Mouse (Mus musculus) heart, embryonic 15.5 days (tissue): ENCODE data around the gene 4930505A04Rik. TPM values are rescaled to one million over a fixed set of nuclear protein-coding genes. Genes with fewer than 3 reads are reported as not detected.

Experiments used
- ATAC-seq: fragments of 200-750 bp; cut with Nextera tagmentation; replicated peaks from 2 replicates; pipeline ENCODE4 v1.8.0; 2017; ENCODE audit warnings: low read depth, moderate TSS enrichment; ENCODE audit not compliant: insufficient number of reproducible peaks, insufficient read depth, low FRiP score
- H3K27ac ChIP-seq: fragments of 300-500 bp; sonication (generic); 2 replicates; pipeline ENCODE4 v1.5.1; 2015; ENCODE audit warnings: mild to moderate bottlenecking, inconsistent platforms
- H3K27me3 ChIP-seq: fragments of 300-500 bp; sonication (generic); 2 replicates; pipeline ENCODE4 v1.6.1; 2015; ENCODE audit warnings: inconsistent platforms
- H3K36me3 ChIP-seq: fragments of 300-500 bp; sonication (generic); 2 replicates; pipeline ENCODE4 v1.6.1; 2015; ENCODE audit warnings: mild to moderate bottlenecking, inconsistent platforms
- H3K4me1 ChIP-seq: fragments of 300-500 bp; sonication (generic); replicated peaks from 2 replicates; pipeline ENCODE4 v1.6.1; 2015; ENCODE audit warnings: inconsistent platforms
- H3K4me2 ChIP-seq: fragments of 300-500 bp; sonication (generic); 2 replicates; pipeline ENCODE4 v1.6.1; 2015; ENCODE audit warnings: inconsistent platforms, mild to moderate bottlenecking, moderate library complexity
- H3K4me3 ChIP-seq: fragments of 300-500 bp; sonication (generic); 2 replicates; pipeline ENCODE4 v1.5.1; 2015; ENCODE audit warnings: mild to moderate bottlenecking, inconsistent platforms
- H3K9ac ChIP-seq: fragments of 300-500 bp; sonication (generic); 2 replicates; pipeline ENCODE4 v1.6.1; 2015; ENCODE audit warnings: mild to moderate bottlenecking, inconsistent platforms
- H3K9me3 ChIP-seq: fragments of 300-500 bp; sonication (generic); replicated peaks from 2 replicates; pipeline ENCODE4 v1.6.1; 2016; ENCODE audit warnings: inconsistent platforms
- WGBS: fragments of 180-500 bp; shearing (Covaris S2); methylation state at CpG from one replicate; pipeline ENCODE4 v1.1.7; 2015; ENCODE audit warnings: mixed read lengths; 5-methylcytosine and 5-hydroxymethylcytosine counted together
- polyA plus RNA-seq: library from polyadenylated mRNA; unstranded; fragments of >200 nt; fragmentation: Nextera tagmentation; extraction: Ambion mirVana; gene quantifications from 2 replicates; pipeline ENCODE4 v1.2.1, GENCODE M21; 2015

4930505A04Rik gene
- polyA plus RNA-seq: 0.14 TPM in 1 of 2 replicates, not detected in the other

DNA sequence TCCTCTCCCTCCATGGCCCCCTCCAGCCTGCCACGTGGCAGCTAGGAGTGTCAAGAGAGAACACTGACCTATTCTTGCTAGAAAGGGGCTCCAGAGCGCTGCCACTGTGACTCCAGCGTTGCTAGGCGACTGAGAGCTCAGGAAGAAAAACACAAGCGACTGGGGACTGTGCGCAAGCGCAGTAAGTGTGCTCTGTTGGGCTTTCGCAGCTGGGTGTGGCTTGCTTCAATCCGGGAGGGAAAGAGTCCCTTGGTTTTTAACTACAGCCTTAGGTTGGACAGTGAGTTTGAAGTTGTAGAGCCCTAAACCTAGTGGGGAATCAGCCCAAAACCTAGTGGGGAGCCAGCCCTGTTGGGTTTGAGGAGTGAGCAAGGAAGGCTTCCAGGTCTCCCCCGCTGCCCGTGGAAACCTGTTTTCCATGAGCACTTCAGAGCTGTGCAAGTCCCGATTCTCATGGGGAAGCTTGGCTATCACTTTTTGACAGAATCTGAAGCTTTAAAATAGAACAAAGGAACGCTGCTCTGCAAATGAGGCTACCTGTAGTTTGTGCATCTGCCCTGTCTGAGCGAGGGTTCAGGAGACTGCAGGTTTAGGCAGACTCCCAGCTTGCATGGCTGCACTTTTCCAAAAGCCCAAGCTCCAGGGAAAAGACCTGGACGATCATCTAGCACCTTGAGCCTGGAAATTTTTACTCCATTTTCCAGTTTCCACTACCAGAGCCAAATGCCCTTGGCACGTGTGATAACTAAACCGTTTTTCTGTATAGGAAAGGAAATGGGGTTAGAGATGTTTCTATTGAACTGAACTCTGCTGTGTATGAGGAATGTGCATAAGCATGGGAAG lies at the start of gene 4930505A04Rik:
Gene 4930505A04Rik, minus strand, starts transcription at position 77 of the 843 bp plus-strand sequence.
- ATAC-seq: peak; percentile 98
- peaks cover 15% of the 10 kb centered on the region for H3K4me1 ChIP-seq
- WGBS: 5% methylated on average over 17 of the region's 17 CpGs
- peak within 1 kb of the TSS; percentile 54 for H3K9ac ChIP-seq
- H3K27me3 ChIP-seq: no peaks in the 10 kb centered on the region
- peak within 1 kb of the TSS; percentile 57 for H3K4me3 ChIP-seq
- no peaks in the 10 kb centered on the region for H3K9me3 ChIP-seq
- H3K27ac ChIP-seq: peak within 1 kb of the TSS; percentile 88
- H3K4me2 ChIP-seq: peak within 1 kb of the TSS; percentile 80
- H3K36me3 ChIP-seq: no peaks in the 10 kb centered on the region

DNA sequence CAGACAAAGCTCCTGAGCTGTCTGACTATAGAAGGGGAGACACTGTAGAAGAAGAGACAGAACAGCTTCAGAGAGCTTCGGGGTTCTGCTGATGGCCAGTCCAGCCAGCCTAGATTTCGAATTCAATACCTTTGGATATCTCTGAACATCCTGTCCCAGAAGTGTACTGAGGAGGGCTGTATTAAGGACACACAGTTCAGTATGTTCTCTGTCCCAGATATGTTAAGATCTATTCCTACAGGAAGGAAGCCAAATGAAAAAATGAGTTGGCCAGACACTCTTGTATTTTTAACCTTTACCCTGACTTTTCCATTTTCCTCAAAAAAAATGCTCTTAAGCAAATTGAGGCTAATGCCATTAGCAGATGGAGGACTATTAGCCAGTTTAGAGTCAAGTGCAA lies 45.5 kb upstream of the 4930505A04Rik start:
- Histone ChIP-seq H3K27me3 (no peaks in the 10 kb centered on the region), H3K9me3 (no peaks in the 10 kb centered on the region), H3K9ac (no peak overlapping the region), H3K4me3 (no peak overlapping the region), H3K4me1 (no peaks in the 10 kb centered on the region), H3K36me3 (no peaks in the 10 kb centered on the region), H3K27ac (no peak overlapping the region), H3K4me2 (no peak overlapping the region)
- 70% methylated on average over 2 of the region's 2 CpGs for WGBS
- no peak for ATAC-seq

DNA sequence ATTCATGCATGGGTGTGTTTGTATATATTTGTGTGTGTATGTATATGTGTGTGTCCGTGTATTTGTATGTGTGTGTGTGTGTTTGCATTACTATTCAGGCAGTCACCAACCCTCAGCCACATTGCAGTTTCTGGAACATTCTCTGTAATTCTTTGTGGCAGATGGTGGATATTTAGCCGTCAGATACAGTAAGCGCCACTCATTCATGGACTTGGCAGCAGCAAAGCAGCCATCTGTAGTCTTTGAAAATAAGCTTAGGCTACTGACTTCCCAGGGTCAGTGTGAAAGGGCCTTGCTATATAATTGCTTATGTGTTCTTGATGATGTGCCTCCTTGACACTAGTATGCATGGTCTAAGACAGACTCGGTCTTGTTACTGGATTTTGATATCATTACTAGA lies 36.6 kb upstream of the 4930505A04Rik start:
- Histone ChIP-seq H3K27me3 (no peaks in the 10 kb centered on the region), H3K4me3 (no peak overlapping the region), H3K27ac (no peak overlapping the region), H3K9me3 (no peaks in the 10 kb centered on the region), H3K4me2 (no peak overlapping the region), H3K36me3 (no peaks in the 10 kb centered on the region), H3K9ac (no peak overlapping the region), H3K4me1 (no peaks in the 10 kb centered on the region)
- no peak for ATAC-seq
- WGBS: 84% methylated on average over 4 of the region's 4 CpGs

DNA sequence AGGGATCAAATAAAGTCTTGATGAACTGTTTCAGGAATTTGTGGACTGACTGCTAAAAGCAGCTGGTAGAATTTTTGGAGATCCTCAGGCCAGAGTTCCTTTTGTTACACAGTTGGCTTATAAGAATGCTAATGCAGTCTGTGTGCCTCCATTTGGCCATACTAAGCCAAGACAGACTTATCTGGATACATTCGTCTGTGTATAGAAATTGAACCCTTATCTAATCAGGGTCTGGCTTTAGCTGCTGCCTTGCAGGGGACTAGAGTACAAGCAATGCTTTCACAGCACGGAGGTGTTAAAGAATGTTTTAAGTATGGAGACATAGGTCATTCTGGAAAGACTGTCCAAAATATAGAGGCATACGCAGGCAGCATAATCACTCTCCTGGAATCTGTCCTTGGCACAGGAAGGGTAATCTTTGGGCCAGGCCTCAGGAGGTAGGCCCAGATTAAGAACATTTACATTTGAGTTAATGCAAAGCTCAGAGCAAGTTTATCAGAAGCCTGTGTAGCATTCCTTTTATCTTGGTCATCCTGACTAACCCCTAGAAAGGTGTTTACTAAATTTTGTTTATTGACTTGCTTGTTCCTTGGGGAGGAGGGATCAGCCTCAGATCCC lies 27.2 kb upstream of the 4930505A04Rik start:
- peak overlapping the region; percentile 60 for H3K27ac ChIP-seq
- 18% methylated on average over 3 of the region's 3 CpGs for WGBS
- no peak overlapping the region for H3K9ac ChIP-seq
- H3K27me3 ChIP-seq: no peaks in the 10 kb centered on the region
- 0 out of 2 replicates have a peak, but pooled peaks cover 12% of the 10 kb centered on the region for H3K9me3 ChIP-seq
- no peak overlapping the region for H3K4me2 ChIP-seq
- H3K36me3 ChIP-seq: no peaks in the 10 kb centered on the region
- peak; percentile 66; the same call in 1 of the 2 replicates for ATAC-seq
- no peak overlapping the region for H3K4me3 ChIP-seq
- no peaks in the 10 kb centered on the region for H3K4me1 ChIP-seq

DNA sequence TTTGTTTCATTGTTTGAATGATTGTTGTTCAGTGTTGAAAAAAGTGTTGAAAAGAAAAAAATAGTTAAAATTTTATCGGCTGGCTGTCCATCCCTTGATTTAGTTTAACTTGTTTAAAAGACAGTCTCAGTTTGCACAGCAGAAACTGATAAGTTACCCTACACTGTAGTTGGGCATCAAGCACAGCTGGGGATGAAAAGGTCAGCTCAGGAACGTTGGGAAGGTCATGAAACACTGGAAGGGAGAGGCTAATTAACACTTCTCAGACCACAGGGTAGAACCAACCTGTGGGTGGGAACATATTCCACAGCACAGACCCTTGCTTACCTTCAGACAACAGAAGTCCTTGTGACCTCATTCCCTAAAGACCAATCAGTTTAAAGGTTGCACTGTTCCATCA lies 25.5 kb upstream of the 4930505A04Rik start:
- Histone ChIP-seq H3K4me2 (no peak overlapping the region), H3K4me3 (no peak overlapping the region), H3K27me3 (no peaks in the 10 kb centered on the region), H3K27ac (no peak overlapping the region), H3K9ac (no peak overlapping the region), H3K9me3 (0 out of 2 replicates have a peak, but pooled peaks cover 12% of the 10 kb centered on the region), H3K36me3 (no peaks in the 10 kb centered on the region), H3K4me1 (no peaks in the 10 kb centered on the region)
- WGBS: 68% methylated on average over 2 of the region's 2 CpGs
- no peak for ATAC-seq

DNA sequence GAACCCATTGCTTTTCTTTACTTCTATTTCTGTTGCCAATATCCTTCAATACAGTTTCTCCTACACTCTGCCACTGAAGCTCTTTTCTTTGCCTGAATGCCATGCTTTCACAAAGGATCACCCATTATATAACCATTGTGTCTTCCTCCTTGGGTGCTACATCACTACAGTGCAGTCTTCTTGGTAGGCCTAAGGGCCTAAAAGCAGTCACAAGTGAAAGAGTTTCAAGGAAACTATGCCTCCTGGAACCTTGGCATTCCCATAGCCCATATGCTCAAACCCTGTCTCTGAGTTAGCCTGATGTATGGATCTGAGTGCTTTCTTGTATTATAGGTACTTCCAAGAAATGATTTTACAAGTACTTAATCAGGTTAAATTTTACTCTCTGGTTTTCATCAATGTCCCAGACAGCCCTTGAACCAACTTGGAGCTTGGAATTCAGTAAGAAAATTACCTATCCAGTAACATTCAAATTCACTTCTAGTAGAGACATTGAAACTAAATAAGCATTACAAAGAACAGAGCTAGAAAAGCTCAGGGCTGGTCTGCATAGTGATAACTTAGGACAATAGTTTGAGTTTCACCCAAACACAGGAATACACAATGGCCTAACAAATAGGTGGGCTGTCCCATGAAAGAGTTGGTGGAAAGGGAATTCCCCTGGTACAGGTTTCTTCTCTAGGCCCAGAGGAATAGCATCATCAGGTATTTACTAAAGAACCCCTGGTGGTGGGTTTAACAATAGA lies 20.1 kb upstream of the 4930505A04Rik start:
- Histone ChIP-seq H3K36me3 (no peaks in the 10 kb centered on the region), H3K9ac (no peak overlapping the region), H3K27ac (no peak overlapping the region), H3K4me3 (no peak overlapping the region), H3K9me3 (0 out of 2 replicates have a peak, but pooled peaks cover 6% of the 10 kb centered on the region), H3K4me1 (no peaks in the 10 kb centered on the region), H3K27me3 (no peaks in the 10 kb centered on the region), H3K4me2 (no peak overlapping the region)
- no peak for ATAC-seq

DNA sequence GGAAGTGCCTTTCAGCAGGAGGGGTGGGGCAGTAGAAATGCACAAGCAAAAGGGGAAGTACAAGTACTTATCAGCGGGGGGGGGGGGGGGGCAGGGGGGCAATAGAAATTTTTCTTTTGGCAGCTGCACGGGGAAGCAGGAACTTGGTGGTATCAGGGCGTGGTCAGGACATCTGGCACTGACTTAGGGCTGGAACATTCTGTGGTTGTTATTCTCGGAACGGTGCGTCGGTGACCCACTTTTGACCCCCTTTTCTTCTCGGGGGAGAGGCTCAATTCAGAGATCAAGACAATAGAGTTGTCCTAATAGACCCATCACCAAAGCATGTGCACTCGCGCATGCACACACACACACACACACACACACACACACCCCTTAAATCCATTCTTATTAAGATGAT lies 16.6 kb upstream of the 4930505A04Rik start:
- H3K4me2 ChIP-seq: no peak overlapping the region
- no peaks in the 10 kb centered on the region for H3K9me3 ChIP-seq
- no peaks in the 10 kb centered on the region for H3K4me1 ChIP-seq
- H3K4me3 ChIP-seq: no peak overlapping the region
- no peaks in the 10 kb centered on the region for H3K27me3 ChIP-seq
- no peak overlapping the region for H3K27ac ChIP-seq
- H3K9ac ChIP-seq: no peak overlapping the region
- 70% methylated on average over 10 of the region's 10 CpGs for WGBS
- ATAC-seq: no peak
- H3K36me3 ChIP-seq: no peaks in the 10 kb centered on the region

DNA sequence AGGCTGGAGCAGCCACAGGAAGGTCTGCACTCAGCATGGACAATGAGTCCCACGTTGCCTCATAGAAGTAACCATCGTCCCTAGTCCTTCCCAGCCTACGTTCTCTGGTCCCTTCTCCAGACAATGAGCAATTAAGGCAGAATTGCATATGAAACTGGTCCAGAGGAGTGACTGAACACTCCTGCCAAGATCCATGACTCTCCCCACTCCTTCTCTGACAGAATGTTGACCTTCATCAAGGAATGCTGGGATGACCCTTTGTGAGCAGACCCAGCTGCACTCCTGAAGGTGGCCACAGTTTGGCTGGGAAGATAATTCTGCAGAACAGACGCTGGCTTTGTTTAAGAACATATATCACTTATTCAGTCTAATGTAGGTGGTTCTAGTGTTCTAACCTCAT lies 11.7 kb upstream of the 4930505A04Rik start:
- Histone ChIP-seq H3K4me3 (no peak overlapping the region), H3K27me3 (no peaks in the 10 kb centered on the region), H3K27ac (no peak overlapping the region), H3K9ac (no peak overlapping the region), H3K4me1 (no peaks in the 10 kb centered on the region), H3K36me3 (no peaks in the 10 kb centered on the region), H3K4me2 (no peak overlapping the region), H3K9me3 (no peaks in the 10 kb centered on the region)
- no peak for ATAC-seq
- 73% methylated on average over 4 of the region's 4 CpGs for WGBS

DNA sequence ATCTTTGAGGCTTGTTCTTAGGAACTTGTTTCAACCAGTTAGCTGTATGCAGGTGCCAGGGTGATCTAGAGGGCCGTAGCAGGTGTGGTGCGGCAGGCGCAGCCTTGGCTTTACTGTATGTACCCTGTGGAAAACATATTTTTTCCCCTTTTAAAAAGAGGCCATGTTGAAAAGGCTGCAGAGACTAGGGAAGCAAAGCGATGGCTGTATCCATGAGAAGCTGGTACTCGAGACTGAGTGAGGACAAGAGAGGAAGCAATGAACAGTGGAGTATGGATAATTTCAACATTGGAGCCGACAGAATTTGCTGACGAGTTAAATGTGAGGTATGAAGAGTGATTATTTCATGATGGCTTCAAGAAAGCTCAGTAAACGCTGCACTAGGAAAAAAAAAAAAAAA lies 440 bp downstream of the 4930505A04Rik start:
- peak overlapping the region; percentile 1; the same call in 1 of the 2 replicates for H3K9ac ChIP-seq
- H3K27ac ChIP-seq: peak overlapping the region; percentile 88
- peak overlapping the region; percentile 80 for H3K4me2 ChIP-seq
- no peaks in the 10 kb centered on the region for H3K9me3 ChIP-seq
- ATAC-seq: 0 out of 2 replicates have a peak, but pooled peaks have one; percentile 2
- peak overlapping the region; percentile 57; the same call in 1 of the 2 replicates for H3K4me3 ChIP-seq
- no peaks in the 10 kb centered on the region for H3K27me3 ChIP-seq
- peaks cover 15% of the 10 kb centered on the region for H3K4me1 ChIP-seq
- WGBS: 54% methylated on average over 8 of the region's 8 CpGs
- H3K36me3 ChIP-seq: no peaks in the 10 kb centered on the region

DNA sequence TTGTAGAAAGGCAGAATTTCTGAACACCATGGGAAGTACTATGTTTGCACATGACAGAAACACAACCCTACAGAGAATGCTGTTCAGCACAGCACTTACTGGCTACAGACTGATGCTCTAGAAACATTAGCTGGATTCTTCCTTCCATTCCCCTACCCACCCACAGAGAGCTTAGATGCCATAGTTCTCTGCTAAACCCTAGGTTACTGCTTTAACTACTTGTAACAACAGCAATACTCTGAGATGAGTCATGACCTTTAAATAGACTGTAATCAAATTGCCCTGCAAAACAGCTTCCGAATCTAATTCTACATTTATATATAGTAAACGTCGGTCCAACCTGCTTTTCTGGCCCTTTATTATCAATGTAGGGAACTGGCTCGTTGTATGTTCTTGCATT lies 17.3 kb downstream of the 4930505A04Rik start:
- Histone ChIP-seq H3K4me1 (peaks cover 4% of the 10 kb centered on the region; the same call in 1 of the 2 replicates), H3K27ac (peak overlapping the region; percentile 58), H3K9me3 (no peaks in the 10 kb centered on the region), H3K9ac (no peak overlapping the region), H3K4me2 (peak overlapping the region; percentile 30; the same call in 1 of the 2 replicates), H3K27me3 (no peaks in the 10 kb centered on the region), H3K4me3 (no peak overlapping the region), H3K36me3 (no peaks in the 10 kb centered on the region)
- WGBS: 43% methylated on average over 4 of the region's 4 CpGs
- no peak; the same call in 1 of the 2 replicates for ATAC-seq

DNA sequence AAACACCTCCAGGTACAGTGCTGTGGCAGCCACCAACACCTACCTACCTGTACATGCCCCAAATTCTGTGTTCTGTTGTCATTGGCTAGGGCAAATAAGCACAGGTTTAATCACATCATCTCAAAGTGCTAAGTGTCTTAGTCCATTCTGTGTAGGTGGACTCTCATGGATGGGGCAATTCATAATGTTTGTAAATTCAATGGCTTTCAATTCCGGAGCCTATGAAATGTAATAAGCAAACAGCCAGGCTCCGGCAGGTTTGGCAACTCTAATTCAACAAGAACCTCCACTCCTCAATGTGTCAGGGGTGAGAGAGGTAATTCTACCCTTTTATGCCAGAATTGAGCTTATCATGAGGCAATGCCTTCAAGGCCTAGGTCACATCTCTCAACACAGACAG lies 23.5 kb downstream of the 4930505A04Rik start:
- Histone ChIP-seq H3K9me3 (no peaks in the 10 kb centered on the region), H3K4me3 (no peak overlapping the region), H3K9ac (no peak overlapping the region), H3K4me1 (no peaks in the 10 kb centered on the region), H3K27ac (no peak overlapping the region), H3K4me2 (no peak overlapping the region), H3K36me3 (no peaks in the 10 kb centered on the region), H3K27me3 (no peaks in the 10 kb centered on the region)
- no peak for ATAC-seq
- WGBS: 90% methylated on average over 2 of the region's 2 CpGs
